Mouse (Mus musculus) lung, embryonic 14.5 days (tissue): ENCODE results near the gene Oaz2. TPM values are rescaled to one million over a fixed set of nuclear protein-coding genes. Genes with fewer than 3 reads are reported as not detected.

Experiments used
- ATAC-seq: fragments of 200-750 bp; cut with Nextera tagmentation; 2 replicates; pipeline ENCODE4 v1.8.0; 2017; ENCODE audit warnings: mild to moderate bottlenecking, moderate TSS enrichment, moderate library complexity; ENCODE audit not compliant: insufficient read depth
- DNase-seq: peaks from one replicate; pipeline ENCODE4 v3.0.0-alpha.2; 2015
- H3K27ac ChIP-seq: fragments of 300-500 bp; sonication (generic); 2 replicates; pipeline ENCODE4 v1.5.1; 2014; ENCODE audit warnings: low read depth, mild to moderate bottlenecking, moderate library complexity
- H3K27me3 ChIP-seq: fragments of 300-500 bp; sonication (generic); 2 replicates; pipeline ENCODE4 v1.6.1; 2014; ENCODE audit warnings: low read length, control low read depth; ENCODE audit not compliant: insufficient read depth
- H3K36me3 ChIP-seq: fragments of 300-500 bp; sonication (generic); 2 replicates; pipeline ENCODE4 v1.6.1; 2014; ENCODE audit warnings: control low read depth; ENCODE audit not compliant: insufficient read depth
- H3K4me1 ChIP-seq: fragments of 300-500 bp; sonication (generic); 2 replicates; pipeline ENCODE4 v1.6.1; 2014; ENCODE audit warnings: antibody characterized with exemption, control low read depth; ENCODE audit not compliant: insufficient read depth
- H3K4me2 ChIP-seq: fragments of 300-500 bp; sonication (generic); 2 replicates; pipeline ENCODE4 v1.6.1; 2014; ENCODE audit warnings: mild to moderate bottlenecking
- H3K4me3 ChIP-seq: fragments of 300-500 bp; sonication (generic); 2 replicates; pipeline ENCODE4 v1.5.1; 2014; ENCODE audit warnings: low read depth, low read length
- H3K9ac ChIP-seq: fragments of 300-500 bp; sonication (generic); 2 replicates; pipeline ENCODE4 v1.6.1; 2014
- H3K9me3 ChIP-seq: fragments of 300-500 bp; sonication (generic); 2 replicates; pipeline ENCODE4 v1.6.1; 2016; ENCODE audit warnings: low read depth, low read length, control low read depth
- CTCF ChIP-seq: IDR thresholded peaks from 2 replicates; pipeline ENCODE4 v1.5.1; 2016; ENCODE audit warnings: antibody characterized with exemption, low read depth
- WGBS: fragments of 180-500 bp; shearing (Covaris S2); extraction: QIAGEN DNeasy Blood & Tissue Kit; methylation state at CpG from one replicate; pipeline ENCODE4 v1.1.7; 2014; 5-methylcytosine and 5-hydroxymethylcytosine counted together
- polyA plus RNA-seq: library from polyadenylated mRNA; unstranded; fragments of >200 nt; fragmentation: Nextera tagmentation; extraction: Ambion mirVana; gene quantifications from 2 replicates; pipeline ENCODE4 v1.2.1, GENCODE M21; 2014

Gene Oaz2
- polyA plus RNA-seq, 1 experiment from 2014 or later, result 263 TPM

DNA sequence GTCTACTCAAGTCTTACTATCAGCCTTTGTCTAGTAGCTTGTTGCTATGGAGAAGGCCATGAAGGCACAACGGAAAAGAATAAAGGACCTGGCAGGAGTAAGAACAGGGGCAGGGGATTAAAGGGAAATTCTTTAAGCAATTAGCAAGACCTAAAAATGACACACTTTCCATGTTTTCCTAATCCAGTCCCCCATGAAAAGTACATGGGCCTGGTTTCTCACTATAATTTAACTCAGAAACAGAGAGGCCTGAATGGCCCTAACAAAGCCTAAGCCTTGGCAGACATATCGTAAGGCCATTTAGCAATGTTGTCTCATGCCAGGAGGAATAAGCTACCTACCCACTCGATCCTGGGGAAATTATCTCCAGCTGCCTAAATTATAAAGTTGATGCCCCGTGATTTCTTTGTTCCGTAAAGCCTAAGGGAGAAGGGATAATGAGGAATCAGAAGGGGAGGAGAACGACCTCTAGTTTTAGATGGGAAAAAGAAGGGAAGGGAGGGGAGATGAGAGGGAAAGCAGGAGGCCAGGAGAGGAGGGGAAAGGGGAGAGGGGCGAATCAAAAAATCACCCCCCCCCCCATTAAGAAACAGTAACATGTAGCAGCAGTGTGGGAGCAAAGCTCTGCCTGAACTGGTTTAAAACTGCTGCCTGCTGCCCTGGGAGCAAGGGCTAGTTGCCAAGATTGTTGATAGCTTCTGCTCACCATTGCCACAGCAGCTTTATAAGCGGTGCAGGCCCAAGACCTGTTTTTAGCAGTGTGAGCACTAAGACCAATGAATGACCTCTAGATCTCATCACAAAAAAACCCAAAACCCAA lies 56.9 kb downstream of the Oaz2 start:
- H3K4me2 ChIP-seq, result no peak overlapping the region
- DNase-seq (peak; percentile 49), ATAC-seq (no peak)
- H3K9me3 ChIP-seq, result no peaks in the 10 kb centered on the region
- H3K27ac ChIP-seq, result peak overlapping the region; percentile 42; the same call in 1 of the 2 replicates
- peaks cover 10% of the 10 kb centered on the region; the same call in 1 of the 2 replicates for H3K36me3 ChIP-seq
- H3K27me3 ChIP-seq, result no peaks in the 10 kb centered on the region
- no peak for TF ChIP-seq CTCF
- no peaks in the 10 kb centered on the region for H3K4me1 ChIP-seq
- H3K9ac ChIP-seq, result no peak overlapping the region
- 71% methylated on average over 8 of the region's 8 CpGs for WGBS
- no peak overlapping the region for H3K4me3 ChIP-seq

DNA sequence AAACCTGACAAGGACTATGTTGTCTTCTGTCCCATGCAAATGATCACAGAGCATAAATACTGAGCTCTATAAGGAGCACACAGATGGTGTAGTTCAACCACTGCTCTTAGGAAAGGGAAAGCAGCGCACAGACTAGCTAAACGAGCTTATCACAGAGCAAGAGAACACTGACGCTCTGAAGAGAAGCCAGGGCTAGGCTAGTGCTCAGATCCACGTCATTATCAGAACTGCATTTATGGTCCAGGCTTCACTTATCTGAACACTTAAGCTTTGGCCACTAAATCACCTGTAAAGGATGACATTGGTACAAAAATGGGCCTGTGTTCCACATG lies 57.5 kb downstream of the Oaz2 start:
- peak overlapping the region; percentile 42; the same call in 1 of the 2 replicates for H3K27ac ChIP-seq
- H3K4me2 ChIP-seq, result no peak overlapping the region
- H3K9me3 ChIP-seq, result no peaks in the 10 kb centered on the region
- DNase-seq (no peak), ATAC-seq (no peak)
- H3K27me3 ChIP-seq, result no peaks in the 10 kb centered on the region
- H3K4me3 ChIP-seq, result no peak overlapping the region
- 49% methylated on average over 4 of the region's 4 CpGs for WGBS
- H3K4me1 ChIP-seq, result no peaks in the 10 kb centered on the region
- no peak for TF ChIP-seq CTCF
- H3K36me3 ChIP-seq, result peaks cover 16% of the 10 kb centered on the region; the same call in 1 of the 2 replicates
- H3K9ac ChIP-seq, result no peak overlapping the region

DNA sequence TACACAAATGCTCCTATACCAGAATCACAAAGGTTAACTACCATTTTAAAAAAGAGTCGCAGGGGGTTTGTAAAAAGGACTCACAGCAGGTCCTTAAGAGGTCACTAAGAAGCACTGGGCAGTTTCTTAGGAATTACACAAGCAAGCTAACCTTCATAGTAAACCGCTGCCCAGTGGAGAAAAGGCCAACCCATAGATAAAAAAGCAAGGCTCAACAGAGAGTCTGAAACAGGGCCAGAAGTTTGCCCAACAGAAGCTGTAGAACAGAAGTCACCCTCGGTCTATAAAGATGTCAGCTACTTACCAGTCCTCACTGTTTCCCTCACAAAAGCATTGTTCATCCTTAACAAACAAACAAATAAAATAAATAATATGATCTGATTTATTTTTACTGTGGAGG lies 58.6 kb downstream of the Oaz2 start:
- H3K4me1 ChIP-seq, result no peaks in the 10 kb centered on the region
- DNase-seq, result no peak
- no peaks in the 10 kb centered on the region for H3K27me3 ChIP-seq
- no peak overlapping the region for H3K27ac ChIP-seq
- WGBS, result 83% methylated on average over 3 of the region's 3 CpGs
- peaks cover 22% of the 10 kb centered on the region for H3K36me3 ChIP-seq
- TF ChIP-seq CTCF, result no peak
- no peaks in the 10 kb centered on the region for H3K9me3 ChIP-seq
- no peak overlapping the region for H3K4me2 ChIP-seq
- no peak for ATAC-seq
- H3K9ac ChIP-seq, result no peak overlapping the region
- H3K4me3 ChIP-seq, result no peak overlapping the region

DNA sequence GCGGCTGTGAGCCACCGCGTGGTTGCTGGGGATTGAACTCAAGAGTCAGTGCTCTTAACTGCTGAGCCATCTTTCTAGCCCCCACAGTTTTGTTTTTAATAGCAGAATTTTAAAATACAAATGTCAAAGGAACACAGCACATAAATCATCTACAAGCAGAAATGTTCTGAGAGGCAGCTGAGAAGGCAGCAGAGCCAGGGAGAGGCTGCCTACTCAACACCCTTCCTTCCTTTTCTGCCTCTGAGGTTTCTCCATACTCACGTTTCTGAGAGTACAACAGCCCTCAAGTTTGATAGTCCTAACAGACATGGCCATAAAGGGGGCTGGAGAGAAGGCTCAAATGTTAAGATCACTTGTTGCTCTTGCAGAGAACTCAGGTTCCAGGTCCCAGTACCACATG lies 59.7 kb downstream of the Oaz2 start:
- no peak for ATAC-seq
- no peaks in the 10 kb centered on the region for H3K4me1 ChIP-seq
- H3K4me3 ChIP-seq, result no peak overlapping the region
- H3K27me3 ChIP-seq, result no peaks in the 10 kb centered on the region
- H3K9me3 ChIP-seq, result no peaks in the 10 kb centered on the region
- 80% methylated on average over 4 of the region's 4 CpGs for WGBS
- no peak for TF ChIP-seq CTCF
- H3K4me2 ChIP-seq, result no peak overlapping the region
- H3K9ac ChIP-seq, result no peak overlapping the region
- no peak for DNase-seq
- peaks cover 22% of the 10 kb centered on the region for H3K36me3 ChIP-seq
- H3K27ac ChIP-seq, result no peak overlapping the region

DNA sequence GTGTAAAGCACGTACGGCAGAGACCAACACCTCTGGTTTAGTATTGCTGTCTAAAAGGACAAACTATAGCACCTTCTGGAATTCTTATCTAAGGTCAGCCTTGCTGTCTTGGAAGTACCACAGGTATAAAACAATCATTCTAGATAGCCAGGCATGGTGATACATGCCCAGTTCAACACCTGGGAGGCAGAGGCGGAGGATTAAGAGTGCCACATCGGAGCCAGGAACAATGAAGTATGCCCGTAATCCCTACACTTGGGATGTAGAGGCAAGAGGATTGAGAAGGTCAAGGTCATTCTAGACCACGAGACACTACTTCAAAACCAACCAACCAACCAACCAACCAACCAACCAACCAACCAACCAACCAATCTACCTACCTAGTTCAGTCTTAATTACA lies 60.8 kb downstream of the Oaz2 start:
- no peak for TF ChIP-seq CTCF

DNA sequence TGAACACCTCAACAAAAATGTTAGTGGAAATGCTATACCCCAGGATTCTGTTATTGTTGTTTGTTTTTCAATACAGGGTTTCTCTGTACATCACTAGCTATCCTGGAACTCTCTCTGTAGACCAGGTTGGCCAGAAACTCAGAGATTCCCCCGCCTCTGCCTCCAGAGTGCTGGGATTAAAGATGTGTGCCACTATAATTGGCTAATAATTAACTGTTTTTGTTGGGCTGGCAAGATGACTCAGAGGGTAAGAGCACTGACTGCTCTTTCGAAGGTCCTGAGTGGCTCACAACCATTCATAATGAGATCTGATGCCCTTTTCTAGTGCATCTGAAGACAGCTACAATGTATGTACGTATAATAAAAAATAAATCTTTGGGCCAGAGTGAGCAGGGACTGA lies 67.1 kb downstream of the Oaz2 start:
- H3K27ac ChIP-seq, result no peak overlapping the region
- no peak overlapping the region for H3K4me3 ChIP-seq
- H3K36me3 ChIP-seq, result peaks cover 9% of the 10 kb centered on the region
- no peak overlapping the region for H3K9ac ChIP-seq
- DNase-seq, result no peak
- no peak for TF ChIP-seq CTCF
- H3K4me2 ChIP-seq, result no peak overlapping the region
- ATAC-seq, result no peak
- no peaks in the 10 kb centered on the region for H3K9me3 ChIP-seq
- no peaks in the 10 kb centered on the region for H3K4me1 ChIP-seq
- WGBS, result 91% methylated on average over 3 of the region's 3 CpGs
- no peaks in the 10 kb centered on the region for H3K27me3 ChIP-seq

More for the DNA sequence above, 60.8 kb downstream of the Oaz2 start:
- no peak for DNase-seq
- H3K27ac ChIP-seq, result no peak overlapping the region
- H3K9ac ChIP-seq, result no peak overlapping the region
- H3K4me1 ChIP-seq, result no peaks in the 10 kb centered on the region
- H3K9me3 ChIP-seq, result no peaks in the 10 kb centered on the region
- H3K4me2 ChIP-seq, result no peak overlapping the region
- no peak for ATAC-seq
- peaks cover 22% of the 10 kb centered on the region for H3K36me3 ChIP-seq
- 92% methylated on average over 6 of the region's 6 CpGs for WGBS
- H3K4me3 ChIP-seq, result no peak overlapping the region
- no peaks in the 10 kb centered on the region for H3K27me3 ChIP-seq

Other genes with a start within 250 kb of the Oaz2 start
- not detected in 2 replicates for gene Slc51b, start 245.0 kb upstream of the Oaz2 start, polyA plus RNA-seq
- 19.4 and 21.2 TPM in 2 replicates for gene Mtfmt, start 232.2 kb upstream of the Oaz2 start, polyA plus RNA-seq
- 92.8 and 107 TPM in 2 replicates for gene Spg21, start 207.1 kb upstream of the Oaz2 start, polyA plus RNA-seq
- gene Ankdd1a, start 147.8 kb upstream of the Oaz2 start, polyA plus RNA-seq, result 0.12 TPM in 1 of 2 replicates, not detected in the other
- gene Plekho2, start 88.0 kb upstream of the Oaz2 start, polyA plus RNA-seq, result 20.9 and 21.8 TPM in 2 replicates
- 16.1 and 18.4 TPM in 2 replicates for gene Pif1, start 80.8 kb upstream of the Oaz2 start, polyA plus RNA-seq
- 20.3 and 25.3 TPM in 2 replicates for gene Rbpms2, start 38.4 kb upstream of the Oaz2 start, polyA plus RNA-seq
- 7.4 and 7.6 TPM in 2 replicates for gene Zfp609, start 159.6 kb downstream of the Oaz2 start, polyA plus RNA-seq
- 259 and 263 TPM in 2 replicates for gene Pclaf, start 222.2 kb downstream of the Oaz2 start, polyA plus RNA-seq
- 32.5 and 34.0 TPM in 2 replicates for gene Trip4, start 240.8 kb downstream of the Oaz2 start, polyA plus RNA-seq
- 19.2 and 19.5 TPM in 2 replicates for gene Csnk1g1, start 240.9 kb downstream of the Oaz2 start, polyA plus RNA-seq